Mouse (Mus musculus): ENCODE data around the gene Naaladl2.

Gene Naaladl2

DNA sequence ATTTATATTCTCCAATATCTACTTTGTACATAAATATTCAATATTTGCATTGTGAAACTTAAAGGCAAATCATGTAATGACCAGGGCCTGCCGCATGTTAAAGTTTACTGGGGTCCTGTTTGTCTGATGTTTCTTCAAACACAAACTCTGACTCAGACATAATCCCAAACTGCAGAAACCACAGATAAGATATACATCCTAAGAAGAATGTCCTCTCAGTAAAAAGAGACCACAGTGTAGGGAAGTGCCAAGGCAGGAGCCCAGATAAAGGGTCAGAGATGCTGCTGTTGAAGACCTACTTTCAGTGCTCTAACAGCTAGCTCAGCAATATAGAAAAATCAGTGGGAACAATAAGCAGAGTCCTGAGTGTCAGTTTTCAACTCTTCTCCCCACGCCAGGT lies 201.9 kb downstream of the Naaladl2 start:
- in situ Hi-C loops (cut with MboI, MseI), result no loop called here

- in situ Hi-C loops (cut with MboI, MseI), result no loop called here
Measured at GRCm38 (mm10) chr3:24938507-24939182, 205.4 kb downstream of the Naaladl2 start.

- in situ Hi-C loops (cut with MboI, MseI), result no loop called here
Measured at GRCm38 (mm10) chr3:24921811-24922210, 222.2 kb downstream of the Naaladl2 start.

- in situ Hi-C loops (cut with MboI, MseI), result no loop called here
Measured at GRCm38 (mm10) chr3:24921401-24921800, 222.7 kb downstream of the Naaladl2 start.

GRCm38 (mm10) chr3:24905425-24905960 lies 238.6 kb downstream of the Naaladl2 start:
- in situ Hi-C loops (cut with MboI, MseI), result no loop called here

GRCm38 (mm10) chr3:24888801-24889200 lies 255.3 kb downstream of the Naaladl2 start:
- in situ Hi-C loops (cut with MboI, MseI), result no loop called here

GRCm38 (mm10) chr3:24872254-24872653 lies 271.8 kb downstream of the Naaladl2 start:
- in situ Hi-C loops (cut with MboI, MseI), result no loop called here

GRCm38 (mm10) chr3:24852936-24853335 lies 291.1 kb downstream of the Naaladl2 start:
- in situ Hi-C loops (cut with MboI, MseI), result no loop called here

GRCm38 (mm10) chr3:24796739-24797138 lies 347.3 kb downstream of the Naaladl2 start:
- in situ Hi-C loops (cut with MboI, MseI), result no loop called here

DNA sequence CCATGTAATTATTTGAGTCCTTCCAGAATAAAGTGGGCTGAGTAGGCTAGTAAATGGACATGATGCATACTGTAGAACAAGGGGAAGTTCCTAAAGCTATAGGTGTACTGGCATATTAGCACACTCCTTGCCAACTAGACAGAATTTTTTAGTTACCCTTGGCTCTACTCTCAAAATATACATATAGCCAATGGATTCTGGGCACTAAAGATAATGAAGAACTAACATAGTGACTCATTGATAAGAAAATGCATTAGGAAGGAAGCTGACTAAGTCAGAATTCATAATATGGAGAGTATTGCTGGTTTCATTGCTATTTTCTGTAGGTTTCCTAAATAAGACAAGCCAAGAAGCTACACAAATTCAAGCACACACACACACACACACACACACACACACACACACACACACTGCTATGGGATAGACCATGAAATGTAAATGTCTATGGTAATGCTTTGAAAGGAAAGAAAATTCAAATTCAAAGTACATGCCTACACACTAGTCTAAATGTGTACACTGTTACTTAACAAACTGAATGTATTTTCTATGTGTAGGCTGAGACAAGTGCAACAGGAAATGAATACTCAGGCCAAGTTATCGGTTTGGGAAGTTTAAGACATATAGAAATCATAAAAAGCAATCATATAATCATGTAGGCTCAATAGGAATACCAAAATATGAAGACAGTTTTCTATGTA lies 356.5 kb downstream of the Naaladl2 start:
- in situ Hi-C loops (cut with MboI, MseI), result no loop called here

DNA sequence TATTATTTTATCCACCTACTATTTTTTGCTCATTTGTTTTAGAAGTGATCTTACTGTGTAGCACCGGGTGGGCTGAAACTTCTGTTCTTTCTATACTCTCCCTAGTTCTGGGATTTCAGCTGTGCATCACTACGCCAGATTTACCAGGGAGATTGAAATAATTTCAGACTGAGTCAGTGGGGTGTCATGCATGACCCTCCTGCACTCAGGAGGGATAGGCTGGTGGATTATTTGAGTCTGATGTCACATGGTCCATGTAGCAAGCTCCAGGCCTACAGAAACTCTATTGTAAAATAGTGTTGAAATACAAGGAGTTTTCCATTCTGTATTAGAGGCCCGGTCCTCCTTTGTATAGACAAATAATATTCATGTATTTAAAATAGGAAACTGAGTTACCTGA lies 360.0 kb downstream of the Naaladl2 start:
- in situ Hi-C loops (cut with MboI, MseI), result no loop called here

GRCm38 (mm10) chr3:24783462-24783829 lies 360.6 kb downstream of the Naaladl2 start:
- in situ Hi-C loops (cut with MboI, MseI), result no loop called here

- in situ Hi-C loops (cut with MboI, MseI), result no loop called here
Measured at GRCm38 (mm10) chr3:24782784-24783461, 361.1 kb downstream of the Naaladl2 start.

DNA sequence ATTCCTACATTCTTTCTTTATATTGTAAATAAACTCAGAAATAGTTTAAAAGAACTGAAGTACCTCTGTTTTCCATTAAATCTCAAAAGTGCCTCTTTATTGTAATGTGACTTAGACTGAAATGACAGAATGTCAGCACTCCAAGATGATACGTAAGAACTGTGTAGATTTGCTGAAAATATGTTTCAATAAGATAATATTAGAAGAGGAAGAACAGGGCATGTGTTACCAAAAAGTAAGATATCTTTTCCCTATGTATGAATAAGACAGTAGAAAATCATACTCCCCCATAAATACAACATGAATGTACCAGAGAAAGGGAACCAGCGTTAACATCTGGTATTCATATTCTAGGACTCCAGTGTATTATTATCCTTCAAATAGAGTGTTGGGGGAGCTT lies 362.4 kb downstream of the Naaladl2 start:
- in situ Hi-C loops (cut with MboI, MseI), result no loop called here

- in situ Hi-C loops (cut with MboI, MseI), result no loop called here
Measured at GRCm38 (mm10) chr3:24778416-24778815, 365.6 kb downstream of the Naaladl2 start.

DNA sequence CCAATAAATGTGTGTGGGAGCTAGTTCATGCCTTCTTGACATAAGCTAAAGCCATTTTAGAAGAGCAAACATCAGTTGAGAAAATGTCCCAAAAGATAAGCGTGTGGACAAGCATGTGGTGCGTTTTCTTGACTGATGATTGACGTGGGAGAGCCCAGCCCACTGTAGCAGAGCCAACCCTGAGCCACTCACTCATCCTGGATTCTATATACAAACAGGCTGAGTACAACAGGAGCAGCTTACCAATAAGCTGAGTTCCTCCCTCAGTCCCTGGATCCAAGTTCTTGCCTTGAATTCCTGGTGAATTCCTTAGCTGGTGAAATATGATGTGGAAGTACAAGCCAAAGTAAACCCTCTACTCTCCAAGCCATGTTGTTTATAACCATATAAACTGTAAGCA lies 395.0 kb downstream of the Naaladl2 start:
- in situ Hi-C loops (cut with MboI, MseI), result no loop called here

- in situ Hi-C loops (cut with MboI, MseI), result no loop called here
Measured at GRCm38 (mm10) chr3:24747182-24747856, 396.7 kb downstream of the Naaladl2 start.

GRCm38 (mm10) chr3:24743946-24744345 lies 400.1 kb downstream of the Naaladl2 start:
- in situ Hi-C loops (cut with MboI, MseI), result no loop called here

- in situ Hi-C loops (cut with MboI, MseI), result no loop called here
Measured at GRCm38 (mm10) chr3:24719181-24719749, 424.8 kb downstream of the Naaladl2 start.

- in situ Hi-C loops (cut with MboI, MseI), result no loop called here
Measured at GRCm38 (mm10) chr3:24714770-24715169, 429.3 kb downstream of the Naaladl2 start.

DNA sequence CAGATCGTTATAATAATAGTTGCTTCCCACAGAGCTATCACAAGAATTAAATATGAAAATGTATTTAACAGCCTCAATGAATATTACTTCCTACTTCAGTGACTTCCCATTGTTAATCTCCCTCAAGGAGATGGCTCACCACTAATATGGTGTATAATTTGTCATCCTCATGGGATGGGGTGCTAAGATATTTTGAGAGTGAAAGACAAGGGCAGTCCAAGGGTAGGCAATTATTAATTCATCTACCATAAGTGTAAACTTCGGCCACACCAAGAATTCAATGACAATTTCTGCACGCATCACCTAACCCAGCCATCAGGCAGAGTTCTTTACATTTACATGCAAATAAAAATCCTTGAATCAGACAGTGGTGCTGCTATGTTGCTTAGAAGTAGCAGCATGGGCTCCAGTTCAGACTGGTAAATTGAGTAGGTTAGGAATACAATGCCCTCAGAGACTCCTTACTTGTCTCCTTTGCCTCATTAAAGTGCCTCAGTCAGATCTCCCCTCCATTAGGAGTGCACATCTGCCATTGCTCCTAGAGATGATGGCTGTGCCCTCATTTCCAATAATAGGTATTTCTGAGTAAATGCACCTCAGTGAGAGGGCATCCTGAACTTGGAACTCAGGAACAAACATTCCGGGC lies 438.2 kb downstream of the Naaladl2 start:
- in situ Hi-C loops (cut with MboI, MseI), result no loop called here

Measured in T-helper 1 cell (primary cell).